Mouse (Mus musculus): ENCODE measurements at regions not wholly inside any gene's neighbourhood (a gene's known extent, or its start where the extent isn't known, plus 50 kb on each side); places are given as distances from the start of the nearest gene placed in this dataset.
"Not testable (repeated sequence)": the region's sequence is repeated elsewhere in the genome, so short reads cannot be mapped to it uniquely, and the experiment has no call there.

- POLR2A ChIA-PET; in situ Hi-C loops (cut with MboI; ENCODE audit: low pct_unique_long_range_greater_than_20kb); H3K27me3 ChIP-seq; CTCF ChIA-PET; DNase-seq (ENCODE audit: low read depth, low spot score); ATAC-seq: not testable (repeated sequence)
These were observed 185.8 kb upstream of the Zfp386 start for GRCm38 (mm10) chr12:115861759-115862158.

DNA sequence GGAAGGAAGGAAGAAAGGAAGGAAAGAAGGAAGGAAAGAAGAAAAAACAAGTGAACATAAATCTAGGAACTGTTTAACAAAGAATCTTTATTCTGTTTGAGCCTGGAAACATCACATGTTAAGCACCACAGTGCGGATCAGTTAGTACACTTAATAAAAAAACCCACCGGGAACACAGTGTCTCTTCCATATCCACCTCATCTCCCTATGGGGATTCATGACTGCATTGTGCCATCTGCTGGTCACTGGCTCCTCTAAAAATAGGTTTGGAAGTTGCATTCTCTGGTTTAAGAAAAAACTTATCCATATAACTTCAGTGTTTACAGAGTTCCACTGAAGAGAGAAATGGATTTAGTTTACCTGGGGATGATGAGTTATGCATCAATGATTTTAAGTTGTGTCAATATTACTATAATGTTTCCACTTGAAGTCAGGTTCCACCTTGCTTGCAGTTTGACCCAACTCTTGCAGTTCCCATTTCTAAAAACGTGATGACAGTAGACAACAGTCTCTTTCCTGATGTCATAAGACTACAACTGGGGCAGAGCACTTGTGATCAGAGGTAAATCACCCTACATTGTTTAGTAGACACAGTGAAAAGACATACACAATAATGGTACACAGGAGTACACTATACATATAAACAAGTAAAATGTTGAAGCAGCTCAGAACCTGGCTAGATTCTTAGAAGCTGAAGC lies 182.3 kb upstream of the Zfp386 start:
- DNase-seq (ENCODE audit: low read depth, low spot score); in situ Hi-C loops (cut with MboI; ENCODE audit: low pct_unique_long_range_greater_than_20kb); H3K27me3 ChIP-seq; POLR2A ChIA-PET; CTCF ChIA-PET; ATAC-seq: not testable (repeated sequence)

DNA sequence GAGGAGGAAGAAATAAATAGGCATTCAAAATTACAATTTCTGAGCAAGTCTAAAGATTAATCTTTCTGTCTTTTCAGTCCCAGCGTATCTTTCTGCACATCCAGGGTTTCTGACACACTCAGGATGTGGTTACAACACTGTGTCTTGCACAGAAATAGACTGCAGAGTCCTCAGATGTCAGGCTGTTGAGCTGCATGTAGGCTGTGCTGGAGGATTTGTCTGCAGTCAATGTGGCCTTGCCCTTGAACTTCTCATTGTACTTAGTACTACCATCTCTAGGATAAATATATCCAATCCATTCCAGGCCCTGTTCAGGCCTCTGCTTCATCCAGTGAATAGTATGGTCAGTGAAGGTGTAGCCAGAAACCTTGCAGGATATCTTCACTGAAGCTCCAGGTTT lies 178.9 kb upstream of the Zfp386 start:
- H3K27me3 ChIP-seq; ATAC-seq; DNase-seq (ENCODE audit: low read depth, low spot score); in situ Hi-C loops (cut with MboI; ENCODE audit: low pct_unique_long_range_greater_than_20kb); CTCF ChIA-PET; POLR2A ChIA-PET: not testable (repeated sequence)

DNA sequence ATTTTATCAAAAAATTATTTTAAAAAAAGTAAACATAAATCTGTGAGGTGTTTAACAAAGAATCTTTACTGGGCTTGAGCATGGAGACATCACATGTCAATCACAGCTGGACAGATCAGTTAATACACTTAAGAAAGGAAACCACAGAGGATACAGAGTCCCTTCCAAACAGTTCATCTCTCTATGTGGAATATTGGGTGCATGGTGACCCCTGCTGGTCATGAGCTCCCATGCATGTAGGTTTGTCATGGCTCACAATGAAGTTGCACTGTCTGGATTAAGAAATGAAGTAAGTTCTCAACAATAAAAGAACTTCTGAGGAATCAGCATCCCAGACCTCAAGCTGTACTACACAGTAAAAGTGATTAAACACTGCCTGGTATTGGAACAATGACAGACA lies 175.1 kb upstream of the Zfp386 start:
- DNase-seq (ENCODE audit: low read depth, low spot score); CTCF ChIA-PET; in situ Hi-C loops (cut with MboI; ENCODE audit: low pct_unique_long_range_greater_than_20kb); POLR2A ChIA-PET; ATAC-seq; H3K27me3 ChIP-seq: not testable (repeated sequence)

DNA sequence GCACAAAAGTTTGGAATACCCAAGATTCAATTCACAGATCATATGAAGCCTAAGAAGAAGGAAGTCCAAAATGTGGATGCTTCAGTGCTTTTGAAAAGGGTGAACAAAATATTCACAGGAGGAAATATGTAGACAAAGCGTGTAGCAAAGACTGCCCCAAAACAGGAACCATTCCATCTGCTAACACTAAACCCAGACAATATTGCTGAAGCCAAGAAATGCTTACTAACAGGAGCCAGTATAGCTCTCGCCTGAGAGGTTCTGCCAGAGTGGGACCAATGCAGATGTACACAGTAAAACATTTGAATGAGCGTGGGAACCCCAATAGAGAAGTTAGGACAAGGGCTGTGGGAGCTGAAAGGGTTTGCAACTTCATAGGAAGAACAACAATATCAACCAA lies 173.5 kb upstream of the Zfp386 start:
- in situ Hi-C loops (cut with MboI; ENCODE audit: low pct_unique_long_range_greater_than_20kb); H3K27me3 ChIP-seq; ATAC-seq; CTCF ChIA-PET; DNase-seq (ENCODE audit: low read depth, low spot score); POLR2A ChIA-PET: not testable (repeated sequence)

DNA sequence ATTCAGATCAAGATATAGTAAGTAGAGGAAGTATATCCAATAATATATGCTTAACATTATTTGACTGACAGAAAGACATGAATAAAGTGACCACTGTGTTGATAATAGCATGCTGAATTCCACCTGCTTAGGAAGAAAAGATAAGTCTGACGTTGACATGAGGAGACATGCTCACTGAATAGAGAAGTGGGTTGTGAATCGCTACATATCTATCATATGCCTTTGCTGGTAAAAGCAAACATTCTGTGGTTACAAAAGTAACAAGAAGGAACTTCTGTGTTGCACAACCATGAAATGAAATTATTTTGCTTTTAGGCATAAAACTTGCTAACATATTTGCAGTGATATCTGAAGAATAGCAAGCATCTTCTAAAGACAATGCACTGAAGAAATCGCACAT lies 163.8 kb upstream of the Zfp386 start:
- CTCF ChIA-PET: no interaction called here
- in situ Hi-C loops (cut with MboI; ENCODE audit: low pct_unique_long_range_greater_than_20kb): loop anchor here (10.0 kb wide), 1 partner anchor 51 kb away; no protein-coding TSS in a partner anchor

GRCm38 (mm10) chr12:115887976-115888375 lies 159.5 kb upstream of the Zfp386 start:
- CTCF ChIA-PET: no interaction called here
- no peak for TF ChIP-seq CTCF (IDR thresholded peaks at IDR 0.05)
- no peak for DNase-seq (ENCODE audit: low read depth, low spot score)
- POLR2A ChIA-PET: no interaction called here
- H3K27me3 ChIP-seq: no peaks in the 10 kb centered on the region
- in situ Hi-C loops (cut with MboI; ENCODE audit: low pct_unique_long_range_greater_than_20kb): loop anchor here (10.0 kb wide), 1 partner anchor 47 kb away; no protein-coding TSS in a partner anchor
- ATAC-seq: no peak

More for the DNA sequence above, 163.8 kb upstream of the Zfp386 start:
- ATAC-seq (no peak), DNase-seq (ENCODE audit: low read depth, low spot score) (no peak)
- TF ChIP-seq CTCF (IDR thresholded peaks at IDR 0.05): no peak
- POLR2A ChIA-PET: no interaction called here
- H3K27me3 ChIP-seq: no peaks in the 10 kb centered on the region

DNA sequence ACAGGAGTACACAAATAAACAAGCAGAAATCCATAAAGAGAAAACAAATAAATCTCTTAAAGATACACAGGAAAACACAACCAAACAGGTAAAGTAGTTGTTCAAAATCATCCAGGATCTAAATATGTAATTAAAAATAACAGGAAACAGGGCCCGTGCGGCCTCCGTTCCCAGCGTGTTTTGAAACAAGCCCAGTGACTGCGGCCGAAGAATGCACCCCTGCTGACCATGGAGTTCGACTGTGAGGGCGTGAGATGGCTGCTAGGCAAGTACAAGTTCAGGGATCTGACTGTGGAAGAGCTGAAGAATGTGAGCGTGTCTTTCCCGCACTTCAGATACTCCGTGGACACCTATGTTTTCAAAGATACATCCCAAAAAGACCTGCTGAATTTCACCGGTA lies 154.9 kb upstream of the Zfp386 start:
- H3K27me3 ChIP-seq; in situ Hi-C loops (cut with MboI; ENCODE audit: low pct_unique_long_range_greater_than_20kb); POLR2A ChIA-PET; DNase-seq (ENCODE audit: low read depth, low spot score); CTCF ChIA-PET; ATAC-seq: not testable (repeated sequence)

DNA sequence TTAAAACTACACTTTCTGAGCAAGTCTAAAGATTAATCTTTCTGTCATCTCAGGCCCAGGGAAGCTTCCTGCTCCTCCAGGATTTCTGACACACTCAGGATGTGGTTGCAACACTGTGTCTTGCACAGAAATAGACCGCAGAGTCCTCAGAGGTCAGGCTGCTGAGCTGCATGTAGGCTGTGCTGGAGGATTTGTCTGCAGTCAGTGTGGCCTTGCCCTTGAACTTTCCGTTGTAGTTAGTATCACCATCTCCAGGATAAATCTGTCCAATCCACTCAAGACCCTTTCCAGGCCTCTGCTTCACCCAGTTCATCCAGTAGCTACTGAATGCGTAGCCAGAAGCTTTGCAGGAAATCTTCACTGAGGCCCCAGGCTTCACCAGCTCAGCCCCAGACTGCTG lies 135.3 kb upstream of the Zfp386 start:
- CTCF ChIA-PET; in situ Hi-C loops (cut with MboI; ENCODE audit: low pct_unique_long_range_greater_than_20kb); H3K27me3 ChIP-seq; ATAC-seq; DNase-seq (ENCODE audit: low read depth, low spot score); POLR2A ChIA-PET: not testable (repeated sequence)

DNA sequence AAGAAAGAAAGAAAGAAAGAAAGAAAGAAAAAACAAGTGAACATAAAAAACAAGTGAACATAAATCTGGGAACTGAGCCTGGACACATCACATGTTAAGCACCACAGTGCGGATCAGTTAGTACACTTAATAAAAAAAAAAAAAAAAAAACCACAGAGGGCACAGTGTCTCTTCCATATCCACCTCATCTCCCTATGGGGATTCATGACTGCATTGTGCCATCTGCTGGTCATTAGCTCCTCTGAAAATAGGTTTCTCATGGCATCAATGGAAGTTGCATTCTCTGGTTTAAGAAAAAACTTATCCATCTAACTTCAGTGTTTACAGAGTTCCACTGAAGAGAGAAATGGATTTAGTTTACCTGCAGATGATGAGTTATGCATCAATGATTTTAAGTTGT lies 132.1 kb upstream of the Zfp386 start:
- CTCF ChIA-PET; H3K27me3 ChIP-seq; in situ Hi-C loops (cut with MboI; ENCODE audit: low pct_unique_long_range_greater_than_20kb); ATAC-seq; DNase-seq (ENCODE audit: low read depth, low spot score); POLR2A ChIA-PET: not testable (repeated sequence)

DNA sequence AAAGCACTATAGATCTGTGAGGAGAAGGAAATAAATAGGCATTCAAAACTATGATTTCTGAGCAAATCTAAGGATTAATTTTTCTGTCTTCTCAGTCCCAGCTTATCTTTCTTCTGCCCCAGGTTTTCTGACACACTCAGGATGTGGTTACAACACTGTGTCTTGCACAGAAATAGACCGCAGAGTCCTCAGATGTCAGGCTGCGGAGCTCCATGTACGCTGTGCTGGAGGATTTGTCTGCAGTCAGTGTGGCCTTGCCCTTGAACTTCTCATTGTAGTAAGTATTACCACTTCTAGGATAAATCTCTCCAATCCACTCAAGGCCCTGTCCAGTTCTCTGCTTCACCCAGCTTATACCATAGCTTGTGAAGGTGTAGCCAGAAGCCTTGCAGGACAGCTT lies 127.4 kb upstream of the Zfp386 start:
- CTCF ChIA-PET; ATAC-seq; POLR2A ChIA-PET; in situ Hi-C loops (cut with MboI; ENCODE audit: low pct_unique_long_range_greater_than_20kb); DNase-seq (ENCODE audit: low read depth, low spot score); H3K27me3 ChIP-seq: not testable (repeated sequence)

DNA sequence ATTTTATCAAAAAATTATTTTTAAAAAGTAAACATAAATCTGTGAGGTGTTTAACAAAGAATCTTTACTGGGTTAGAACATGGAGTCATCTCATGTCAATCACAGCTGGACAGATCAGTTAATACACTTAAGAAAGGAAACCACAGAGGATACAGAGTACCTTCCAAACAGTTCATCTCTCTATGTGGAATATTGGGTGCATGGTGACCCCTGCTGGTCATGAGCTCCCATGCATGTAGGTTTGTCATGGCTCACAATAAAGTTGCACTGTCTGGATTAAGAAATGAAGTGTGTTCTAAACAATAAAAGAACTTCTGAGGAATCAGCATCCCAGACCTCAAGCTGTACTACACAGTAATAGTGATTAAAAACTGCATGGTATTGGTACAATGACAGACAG lies 123.5 kb upstream of the Zfp386 start:
- H3K27me3 ChIP-seq; POLR2A ChIA-PET; ATAC-seq; in situ Hi-C loops (cut with MboI; ENCODE audit: low pct_unique_long_range_greater_than_20kb); DNase-seq (ENCODE audit: low read depth, low spot score); CTCF ChIA-PET: not testable (repeated sequence)

DNA sequence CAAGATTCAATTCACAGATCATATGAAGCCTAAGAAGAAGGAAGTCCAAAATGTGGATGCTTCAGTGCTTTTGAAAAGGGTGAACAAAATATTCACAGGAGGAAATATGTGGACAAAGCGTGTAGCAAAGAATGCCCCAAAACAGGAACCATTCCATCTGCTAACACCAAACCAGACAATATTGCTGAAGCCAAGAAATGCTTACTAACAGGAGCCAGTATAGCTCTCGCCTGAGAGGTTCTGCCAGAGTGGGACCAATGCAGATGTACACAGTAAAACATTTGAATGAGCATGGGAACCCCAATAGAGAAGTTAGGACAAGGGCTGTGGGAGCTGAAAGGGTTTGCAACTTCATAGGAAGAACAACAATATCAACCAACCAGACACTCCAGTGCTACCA lies 122.0 kb upstream of the Zfp386 start:
- H3K27me3 ChIP-seq; in situ Hi-C loops (cut with MboI; ENCODE audit: low pct_unique_long_range_greater_than_20kb); CTCF ChIA-PET; ATAC-seq; DNase-seq (ENCODE audit: low read depth, low spot score); POLR2A ChIA-PET: not testable (repeated sequence)

- H3K27me3 ChIP-seq; in situ Hi-C loops (cut with MboI; ENCODE audit: low pct_unique_long_range_greater_than_20kb); ATAC-seq; POLR2A ChIA-PET; CTCF ChIA-PET; DNase-seq (ENCODE audit: low read depth, low spot score): not testable (repeated sequence)
These were observed 95.2 kb upstream of the Zfp386 start for GRCm38 (mm10) chr12:115952325-115952724.

DNA sequence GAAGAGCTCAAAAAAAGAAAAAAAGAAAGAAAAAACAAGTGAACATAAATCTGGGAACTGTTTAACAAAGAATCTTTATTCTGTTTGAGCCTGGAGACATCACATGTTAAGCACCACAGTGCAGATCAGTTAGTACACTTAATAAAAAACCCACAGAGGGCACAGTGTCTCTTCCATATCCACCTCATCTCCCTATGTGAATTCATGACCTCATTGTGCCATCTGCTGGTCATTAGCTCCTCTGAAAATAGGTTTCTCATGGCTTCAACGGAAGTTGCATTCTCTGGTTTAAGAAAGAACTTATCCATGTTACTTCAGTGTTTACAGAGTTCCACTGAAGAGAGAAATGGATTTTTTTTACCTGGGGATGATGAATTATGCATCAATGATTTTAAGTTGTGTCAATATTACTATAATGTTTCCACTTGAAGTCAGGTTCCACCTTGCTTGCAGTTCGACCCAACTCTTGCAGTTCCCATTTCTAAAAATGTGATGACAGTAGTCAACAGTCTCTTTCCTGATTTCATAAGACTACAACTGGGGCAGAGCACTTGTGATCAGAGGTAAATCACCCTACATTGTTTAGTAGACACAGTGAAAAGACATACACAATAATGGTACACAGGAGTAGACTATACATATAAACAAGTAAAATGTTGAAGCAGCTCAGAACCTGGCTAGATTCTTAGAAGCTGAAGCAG lies 91.9 kb upstream of the Zfp386 start:
- in situ Hi-C loops (cut with MboI; ENCODE audit: low pct_unique_long_range_greater_than_20kb); POLR2A ChIA-PET; CTCF ChIA-PET; ATAC-seq; H3K27me3 ChIP-seq; DNase-seq (ENCODE audit: low read depth, low spot score): not testable (repeated sequence)

DNA sequence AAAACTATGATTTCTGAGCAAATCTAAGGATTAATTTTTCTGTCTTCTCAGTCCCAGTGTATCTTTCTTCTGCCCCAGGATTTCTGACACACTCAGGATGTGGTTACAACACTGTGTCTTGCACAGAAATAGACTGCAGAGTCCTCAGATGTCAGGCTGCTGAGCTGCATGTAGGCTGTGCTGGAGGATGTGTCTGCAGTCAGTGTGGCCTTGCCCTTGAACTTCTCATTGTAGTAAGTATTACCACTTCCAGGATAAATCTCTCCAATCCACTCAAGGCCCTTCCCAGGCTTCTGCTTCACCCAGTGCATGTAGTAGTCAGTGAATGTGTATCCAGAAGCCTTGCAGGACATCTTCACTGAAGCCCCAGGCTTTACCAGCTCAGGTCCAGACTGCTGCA lies 83.8 kb upstream of the Zfp386 start:
- CTCF ChIA-PET; H3K27me3 ChIP-seq; POLR2A ChIA-PET; in situ Hi-C loops (cut with MboI; ENCODE audit: low pct_unique_long_range_greater_than_20kb); ATAC-seq; DNase-seq (ENCODE audit: low read depth, low spot score): not testable (repeated sequence)

Measured in Patski (cell line).